Mouse (Mus musculus): Measurements from ENCODE around the gene Pnpla3. TPM values are rescaled to one million over a fixed set of nuclear protein-coding genes. Genes with fewer than 3 reads are reported as not detected.

Pnpla3 gene
- total RNA-seq, 2 experiments from 2014 or later = 3.1 to 10.6 TPM

Small RNA genes within 50 kb of the gene (microRNA-seq; reads per million reads assigned to microRNA genes)
- gene Mir6392 = 0 to 1.3 reads per million in 2 experiments

Other genes with a start within 250 kb of the Pnpla3 start
- gene Efcab6, start 102.5 kb upstream of the Pnpla3 start, total RNA-seq (2021) = 1 to 10 TPM; 2.7 to 4.0 TPM
- under 1 TPM in 1 of 2 experiments, not detected in 1; 0.09 TPM for gene Sult4a1, start 62.1 kb upstream of the Pnpla3 start, total RNA-seq (2021)
- gene Pnpla5, start 44.7 kb upstream of the Pnpla3 start, total RNA-seq (2021) = not detected
- gene Samm50, start 24.4 kb downstream of the Pnpla3 start, total RNA-seq (2021) = 100 to 1,000 TPM; 178 to 203 TPM
- gene Parvb, start 64.2 kb downstream of the Pnpla3 start, total RNA-seq (2021) = 10 to 100 TPM; 54.4 to 64.5 TPM
- gene Parvg, start 156.2 kb downstream of the Pnpla3 start, total RNA-seq (2021) = 1 to 10 TPM; 1.2 to 1.5 TPM